Mouse (Mus musculus) lung, postnatal 0 days (tissue): ENCODE measurements around the gene Zfp354a. TPM values are rescaled to one million over a fixed set of nuclear protein-coding genes. Genes with fewer than 3 reads are reported as not detected.

ENCODE experiments used
- ATAC-seq: fragments of 200-750 bp; cut with Nextera tagmentation; 2 replicates; pipeline ENCODE4 v1.8.0; 2017; ENCODE audit warnings: moderate library complexity
- DNase-seq: peaks from one replicate; pipeline ENCODE4 v3.0.0-alpha.2; 2016; ENCODE audit warnings: low spot score
- H3K27ac ChIP-seq: fragments of 300-500 bp; sonication (generic); 2 replicates; pipeline ENCODE4 v1.5.1; 2014; ENCODE audit warnings: antibody characterized with exemption, mild to moderate bottlenecking, low read length, mixed read lengths
- H3K27me3 ChIP-seq: fragments of 300-500 bp; sonication (generic); replicated peaks from 2 replicates; pipeline ENCODE4 v1.6.1; 2014; ENCODE audit warnings: low read length, mixed read lengths; ENCODE audit not compliant: insufficient read depth
- H3K36me3 ChIP-seq: fragments of 300-500 bp; sonication (generic); 2 replicates; pipeline ENCODE4 v1.6.1; 2014; ENCODE audit warnings: low read length, mixed read lengths; ENCODE audit not compliant: insufficient read depth
- H3K4me1 ChIP-seq: fragments of 300-500 bp; sonication (generic); 2 replicates; pipeline ENCODE4 v1.6.1; 2014; ENCODE audit warnings: antibody characterized with exemption, low read depth, low read length, mixed read lengths; ENCODE audit not compliant: insufficient read depth
- H3K4me2 ChIP-seq: fragments of 300-500 bp; sonication (generic); replicated peaks from 2 replicates; pipeline ENCODE4 v1.6.1; 2014; ENCODE audit warnings: low read depth, mild to moderate bottlenecking, low read length, moderate library complexity, mixed read lengths
- H3K4me3 ChIP-seq: fragments of 300-500 bp; sonication (generic); 2 replicates; pipeline ENCODE4 v1.5.1; 2014; ENCODE audit warnings: low read depth, low read length
- H3K9ac ChIP-seq: fragments of 300-500 bp; sonication (generic); replicated peaks from 2 replicates; pipeline ENCODE4 v1.6.1; 2014; ENCODE audit warnings: low read depth, mild to moderate bottlenecking
- H3K9me3 ChIP-seq: fragments of 300-500 bp; sonication (generic); 2 replicates; pipeline ENCODE4 v1.6.1; 2016; ENCODE audit warnings: low read length, mixed read lengths
- CTCF ChIP-seq: IDR thresholded peaks from 2 replicates; pipeline ENCODE4 v1.5.1; 2016; ENCODE audit warnings: antibody characterized with exemption, mild to moderate bottlenecking
- EP300 ChIP-seq: IDR thresholded peaks from 2 replicates; pipeline ENCODE4 v1.6.1; 2016; ENCODE audit warnings: antibody characterized with exemption, mild to moderate bottlenecking, control low read depth
- WGBS: fragments of 180-500 bp; shearing (Covaris S2); extraction: QIAGEN DNeasy Blood & Tissue Kit; methylation state at CpG from one replicate; pipeline ENCODE4 v1.1.7; 2014; 5-methylcytosine and 5-hydroxymethylcytosine counted together
- polyA plus RNA-seq: library from polyadenylated mRNA; unstranded; fragments of >200 nt; fragmentation: Nextera tagmentation; extraction: Ambion mirVana; gene quantifications from 2 replicates; pipeline ENCODE4 v1.2.1, GENCODE M21; 2015

Zfp354a gene
- polyA plus RNA-seq, 1 experiment from 2014 or later, result 5.9 TPM

GRCm38 (mm10) chr11:51110621-51111020 lies 51.6 kb downstream of the Zfp354a start:
- no peak overlapping the region for H3K9ac ChIP-seq
- 75% methylated on average over 3 of the region's 3 CpGs for WGBS
- H3K27ac ChIP-seq, result no peak overlapping the region
- no peak overlapping the region for H3K4me2 ChIP-seq
- ATAC-seq, result no peak
- TF ChIP-seq EP300, result no peak
- TF ChIP-seq CTCF, result no peak
- no peaks in the 10 kb centered on the region for H3K4me1 ChIP-seq
- no peaks in the 10 kb centered on the region for H3K36me3 ChIP-seq
- no peaks in the 10 kb centered on the region for H3K9me3 ChIP-seq
- DNase-seq, result no peak
- no peaks in the 10 kb centered on the region for H3K27me3 ChIP-seq
- H3K4me3 ChIP-seq, result no peak overlapping the region

Other genes with a start within 250 kb of the Zfp354a start
- 4.2 and 4.7 TPM in 2 replicates for gene Zfp354c, start 231.5 kb upstream of the Zfp354a start, polyA plus RNA-seq
- gene Zfp879, start 217.7 kb upstream of the Zfp354a start, polyA plus RNA-seq, result 0.43 and 0.51 TPM in 2 replicates
- gene Grm6, start 208.6 kb upstream of the Zfp354a start, polyA plus RNA-seq, result 0.10 and 0.17 TPM in 2 replicates
- 1.9 and 2.0 TPM in 2 replicates for gene Zfp454, start 171.6 kb upstream of the Zfp354a start, polyA plus RNA-seq
- 3.3 and 3.7 TPM in 2 replicates for gene Zfp2, start 143.1 kb upstream of the Zfp354a start, polyA plus RNA-seq
- gene Zfp354b, start 127.6 kb upstream of the Zfp354a start, polyA plus RNA-seq, result 1.1 TPM in 2 replicates
- not detected in 2 replicates for gene 4933414I15Rik, start 115.5 kb upstream of the Zfp354a start, polyA plus RNA-seq
- not detected in 2 replicates for gene Prop1, start 105.5 kb upstream of the Zfp354a start, polyA plus RNA-seq
- gene Olfr1378, start 92.7 kb upstream of the Zfp354a start, polyA plus RNA-seq, result not detected in 2 replicates
- gene Olfr1377, start 77.3 kb upstream of the Zfp354a start, polyA plus RNA-seq, result not detected in 2 replicates
- gene Olfr51, start 55.7 kb upstream of the Zfp354a start, polyA plus RNA-seq, result not detected in 2 replicates
- gene Olfr54, start 45.0 kb upstream of the Zfp354a start, polyA plus RNA-seq, result not detected in 2 replicates
- gene Olfr1375, start 11.1 kb upstream of the Zfp354a start, polyA plus RNA-seq, result not detected in 2 replicates
- not detected in 2 replicates for gene Gm12569, start 161.2 kb downstream of the Zfp354a start, polyA plus RNA-seq
- gene Clk4, start 202.5 kb downstream of the Zfp354a start, polyA plus RNA-seq, result 93.4 and 101 TPM in 2 replicates
- gene BC049762, start 203.8 kb downstream of the Zfp354a start, polyA plus RNA-seq, result 0.71 and 0.72 TPM in 2 replicates
- gene Col23a1, start 230.7 kb downstream of the Zfp354a start, polyA plus RNA-seq, result 17.2 and 18.2 TPM in 2 replicates